Mouse (Mus musculus) embryonic fibroblast, embryonic 13.5 days (primary cell): ENCODE measurements around the gene Tmem167b. TPM values are rescaled to one million over a fixed set of nuclear protein-coding genes. Genes with fewer than 3 reads are reported as not detected.

Source experiments
- H3K27ac ChIP-seq: 2 replicates; pipeline ENCODE4 v1.5.1; 2012; ENCODE audit warnings: low read length, control low read depth, inconsistent platforms; ENCODE audit not compliant: insufficient read depth
- H3K4me1 ChIP-seq: 2 replicates; pipeline ENCODE4 v1.6.1; 2011; ENCODE audit warnings: low read length; ENCODE audit not compliant: control insufficient read depth, insufficient read depth
- H3K4me3 ChIP-seq: 2 replicates; pipeline ENCODE4 v1.5.1; 2011; ENCODE audit warnings: mild to moderate bottlenecking, control low read depth, low read length; ENCODE audit not compliant: insufficient read depth
- CTCF ChIP-seq: IDR thresholded peaks from 2 replicates; pipeline ENCODE4 v1.5.1; 2011; ENCODE audit warnings: mild to moderate bottlenecking, control low read depth, low read length, moderate library complexity, borderline replicate concordance; ENCODE audit not compliant: insufficient read depth
- POLR2A ChIP-seq: IDR thresholded peaks from 2 replicates; pipeline ENCODE4 v1.6.1; 2011; ENCODE audit warnings: low read depth, mild to moderate bottlenecking, control low read depth, low read length, moderate library complexity
- polyA plus RNA-seq: library from polyadenylated mRNA; stranded (reverse); fragments of >200 nt; gene quantifications from 2 replicates; pipeline ENCODE4 v1.2.4, GENCODE M21; 2011; ENCODE audit warnings: low read depth; ENCODE audit not compliant: missing spikeins, insufficient read length

The Tmem167b gene
- polyA plus RNA-seq = 63.4 and 72.1 TPM in 2 replicates

DNA sequence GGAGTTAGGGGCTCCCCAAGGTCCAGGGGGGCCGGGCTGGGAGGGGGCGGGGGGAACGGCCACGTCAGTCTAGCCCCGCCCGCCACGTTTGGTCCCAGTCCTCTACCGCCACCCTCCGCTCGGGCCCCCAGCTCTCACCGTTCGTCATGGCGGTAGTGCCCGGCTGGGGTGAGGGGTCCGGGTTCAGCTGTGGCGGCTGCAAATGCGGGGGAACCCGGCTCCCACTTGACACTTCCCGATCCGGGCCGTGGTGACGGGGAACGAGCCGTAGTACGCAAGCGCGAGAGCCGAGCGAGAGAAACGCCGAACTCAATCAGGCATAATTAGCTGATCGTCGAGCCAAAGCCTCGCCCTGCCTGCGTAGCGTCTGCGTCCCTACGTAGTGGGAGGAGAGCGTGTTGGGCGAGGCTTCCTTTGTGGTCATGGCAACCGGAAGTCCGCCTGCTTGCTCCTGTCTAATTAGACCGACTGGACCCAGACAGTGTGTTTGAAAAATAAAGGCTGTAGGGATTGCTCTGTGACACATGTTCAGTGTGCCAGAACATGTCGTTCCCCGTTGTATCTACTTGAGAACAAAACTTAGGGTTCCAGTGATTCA lies at the start of gene Tmem167b:
Gene Tmem167b (minus strand): TSS at position 334 of the 598 bp plus-strand sequence.
- peak within 1 kb of the TSS; percentile 93 for H3K27ac ChIP-seq
- peak within 1 kb of the TSS; percentile 95 for H3K4me3 ChIP-seq
- no peaks in the 10 kb centered on the region for H3K4me1 ChIP-seq
- TF ChIP-seq POLR2A (peak; percentile 47), CTCF (no peak)

GRCm38 (mm10) chr3:108608906-108609305 lies 46.6 kb upstream of the Tmem167b start:
- no peak overlapping the region for H3K4me3 ChIP-seq
- no peaks in the 10 kb centered on the region for H3K4me1 ChIP-seq
- TF ChIP-seq CTCF (no peak), POLR2A (no peak)
- H3K27ac ChIP-seq = no peak overlapping the region

DNA sequence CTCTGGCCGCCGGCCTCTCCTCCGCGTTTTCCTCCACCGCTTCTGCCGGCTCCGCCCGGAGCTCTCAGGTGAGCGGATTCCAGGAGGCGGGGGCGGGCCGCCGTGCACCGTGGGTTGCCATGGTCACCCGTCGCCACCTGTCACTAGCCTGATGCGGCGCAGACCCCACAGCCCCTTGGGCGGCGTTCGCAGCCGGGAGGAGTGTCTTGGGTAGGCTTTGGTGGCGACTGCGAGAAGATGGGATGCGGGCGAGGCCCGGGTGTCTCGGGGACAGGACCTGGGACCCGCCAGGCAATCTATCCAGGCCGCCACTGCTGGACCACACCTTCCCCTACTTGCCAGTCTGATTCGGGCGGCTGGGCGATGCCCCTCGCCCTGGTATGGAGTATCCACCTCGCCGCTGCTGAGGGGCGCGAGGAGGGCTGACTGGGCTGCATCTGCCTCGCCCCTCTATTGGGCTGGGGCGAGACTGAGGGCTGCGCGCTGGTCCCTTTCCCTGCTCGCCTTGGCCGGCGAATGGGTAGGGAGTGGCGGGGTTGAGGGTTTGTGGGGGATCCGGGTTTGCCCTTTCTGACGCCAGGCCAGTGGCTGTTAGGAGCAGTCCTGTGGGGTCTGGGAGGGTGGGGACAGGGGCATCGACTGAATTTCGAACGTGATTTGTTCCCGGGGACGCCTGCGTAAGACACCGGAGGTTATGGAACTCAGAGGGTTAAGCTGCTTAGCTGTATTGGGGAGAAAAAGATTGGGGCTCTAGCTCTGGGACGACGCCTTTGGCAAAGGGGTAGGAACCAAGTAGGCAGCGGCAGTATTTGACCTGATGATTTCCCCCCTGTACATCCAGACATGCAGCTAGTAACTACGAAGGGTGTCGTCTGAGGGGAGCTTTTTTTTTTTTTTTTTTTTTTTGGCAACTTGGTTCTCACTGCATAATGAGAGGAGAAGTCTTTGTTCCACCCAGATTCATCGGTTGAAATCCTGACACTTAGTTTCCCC lies 29.6 kb upstream of the Tmem167b start:
- H3K27ac ChIP-seq = no peak overlapping the region
- peak overlapping the region; percentile 82 for H3K4me3 ChIP-seq
- H3K4me1 ChIP-seq = no peaks in the 10 kb centered on the region
- TF ChIP-seq CTCF (no peak), POLR2A (no peak)

DNA sequence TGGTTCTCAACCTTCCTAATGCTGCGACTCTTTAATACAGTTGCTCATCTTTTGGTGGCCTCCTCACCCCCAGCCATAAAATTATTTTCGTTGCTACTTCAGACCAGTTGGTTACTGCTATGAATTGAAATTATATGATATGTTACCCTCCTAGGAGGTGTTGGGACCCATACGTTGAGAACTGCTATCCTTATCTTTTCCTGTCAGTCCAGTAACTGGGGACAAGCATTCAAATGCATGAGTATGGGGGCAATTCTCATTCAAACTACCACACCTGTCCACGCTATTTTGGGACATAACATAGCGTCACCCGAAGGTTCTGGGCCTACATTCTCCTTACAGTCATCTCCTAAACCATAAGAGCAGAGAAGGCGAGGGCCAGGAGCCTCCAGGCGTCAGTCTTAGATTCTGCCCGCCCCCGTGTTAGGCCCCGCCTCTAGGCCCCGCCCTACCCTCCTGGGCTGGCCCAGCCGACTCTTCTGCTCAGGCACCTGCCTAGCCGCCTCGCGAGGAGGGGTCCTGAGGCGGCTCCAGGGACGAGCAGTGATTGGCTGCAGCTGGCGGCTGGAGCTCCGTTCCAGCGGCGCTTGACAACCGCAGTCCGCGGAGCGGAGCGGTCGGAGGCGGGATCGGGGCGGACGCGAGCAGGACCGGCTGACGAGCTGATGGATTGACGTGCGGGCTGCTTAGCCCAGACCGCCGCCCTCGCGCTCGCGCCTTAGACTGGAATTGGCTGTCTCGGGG lies 28.7 kb upstream of the Tmem167b start, which contains the start of gene Wdr47:
Gene Wdr47 (plus strand): TSS at position 494 of the 744 bp plus-strand sequence.
- peak; percentile 76 for TF ChIP-seq POLR2A
- no peak for TF ChIP-seq CTCF
- Histone ChIP-seq H3K4me1 (no peaks in the 10 kb centered on the region), H3K27ac (no peak within 1 kb of the TSS), H3K4me3 (peak within 1 kb of the TSS; percentile 82)

GRCm38 (mm10) chr3:108588446-108588845 lies 26.2 kb upstream of the Tmem167b start:
- H3K4me1 ChIP-seq = no peaks in the 10 kb centered on the region
- H3K27ac ChIP-seq = no peak overlapping the region
- H3K4me3 ChIP-seq = no peak overlapping the region
- TF ChIP-seq POLR2A (no peak), CTCF (no peak)

DNA sequence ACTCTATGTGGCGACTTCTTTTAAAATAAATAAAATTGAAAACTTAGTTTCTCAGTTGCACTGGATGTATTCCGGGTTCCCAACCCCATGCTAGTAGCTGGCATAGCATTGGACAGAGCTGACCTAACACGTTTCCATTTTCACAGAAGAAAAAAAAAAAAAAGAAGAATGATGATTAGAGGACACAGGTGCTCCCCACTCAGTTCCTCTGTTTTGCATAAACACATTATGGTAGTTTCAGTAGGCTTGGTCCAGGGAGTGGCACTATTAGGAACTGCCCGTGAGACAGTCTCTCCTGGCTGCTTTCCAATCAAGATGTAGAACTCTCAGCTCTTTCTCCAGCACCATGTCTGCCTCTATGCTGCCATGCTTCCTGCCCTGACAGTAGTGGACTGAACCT lies 22.3 kb upstream of the Tmem167b start:
- no peaks in the 10 kb centered on the region for H3K4me1 ChIP-seq
- H3K4me3 ChIP-seq = no peak overlapping the region
- no peak overlapping the region for H3K27ac ChIP-seq
- TF ChIP-seq POLR2A = no peak
- no peak for TF ChIP-seq CTCF

GRCm38 (mm10) chr3:108574018-108574417 lies 11.8 kb upstream of the Tmem167b start:
- no peak overlapping the region for H3K27ac ChIP-seq
- H3K4me3 ChIP-seq = no peak overlapping the region
- peaks cover 3% of the 10 kb centered on the region; the same call in 1 of the 2 replicates for H3K4me1 ChIP-seq
- TF ChIP-seq POLR2A (no peak), CTCF (no peak)

DNA sequence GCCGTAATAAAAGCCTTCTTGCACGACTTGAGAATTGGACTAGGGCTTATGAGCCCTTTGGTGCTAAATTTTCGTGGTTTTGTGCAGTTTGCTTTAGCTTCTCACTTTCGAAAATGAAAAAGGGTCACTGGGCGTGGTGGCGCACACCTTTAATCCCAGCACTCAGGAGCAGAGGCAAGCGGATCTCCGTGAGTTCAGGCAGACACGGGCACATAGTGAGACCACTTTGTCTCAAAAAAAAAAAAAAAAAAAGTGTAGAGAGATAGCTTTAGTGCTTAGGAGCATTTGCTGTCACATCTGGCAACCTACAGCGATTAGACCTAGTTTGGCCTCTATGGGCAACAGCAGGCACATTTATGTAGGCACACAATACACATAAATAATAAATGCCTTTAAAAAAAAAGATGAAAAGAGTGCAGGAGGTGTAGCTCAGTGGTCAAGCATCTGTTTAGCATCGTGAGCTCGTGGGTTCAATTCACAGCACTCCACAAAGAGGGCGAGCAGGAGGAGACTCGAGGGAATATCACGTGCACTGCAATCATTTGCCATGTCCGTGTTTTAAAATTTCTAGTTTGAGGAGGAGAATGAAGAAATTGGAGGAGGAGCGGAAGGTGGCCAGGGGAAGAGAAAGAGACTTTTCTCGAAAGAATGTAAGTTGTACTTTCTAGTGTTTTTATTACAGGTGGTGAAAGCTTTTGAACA lies 10.2 kb upstream of the Tmem167b start:
- Histone ChIP-seq H3K27ac (peak overlapping the region; percentile 29; the same call in 1 of the 2 replicates), H3K4me1 (peaks cover 3% of the 10 kb centered on the region; the same call in 1 of the 2 replicates), H3K4me3 (peak overlapping the region; percentile 97)
- TF ChIP-seq CTCF (no peak), POLR2A (no peak)
